ENCODE assay signal across 8 mouse cellular contexts in genomic region chr6:11908170-11908569, GRCm38 (mm10). TPM values are rescaled to one million over a fixed set of nuclear protein-coding genes. Genes with fewer than 3 reads are reported as not detected.
A peak's percentile ranks its signal among the peaks of the same experiment; 100 is the strongest.
DNase-seq lines count a peak whose midpoint lies in the region; ATAC-seq and TF ChIP-seq lines count a peak whose summit lies in the region.

No protein-coding gene starts in this region.

- no peak for ATAC-seq in heart, embryonic 16.5 days (replicated peaks; ENCODE audit: extremely low read depth, insufficient read depth, low FRiP score)
- ATAC-seq in forebrain, embryonic 13.5 days, result 0 out of 2 replicates have a peak, but pooled peaks have one; percentile 5

- 31% methylated on average over 7 of the region's 7 CpGs for WGBS in heart, embryonic 16.5 days
- WGBS in forebrain, embryonic 13.5 days, result 24% methylated on average over 7 of the region's 7 CpGs

- no peaks in the 10 kb centered on the region for H3K9me3 ChIP-seq in heart, embryonic 16.5 days (replicated peaks; ENCODE audit: control insufficient read depth, low read length)
- no peaks in the 10 kb centered on the region for H3K9me3 ChIP-seq in ES-E14 (ENCODE audit: control insufficient read depth, insufficient read depth, low read depth, low read length)
- no peaks in the 10 kb centered on the region for H3K9me3 ChIP-seq in forebrain, embryonic 13.5 days (replicated peaks)

- peak overlapping the region; percentile 97 for H3K9ac ChIP-seq in heart, embryonic 16.5 days (ENCODE audit: low read length)
- H3K9ac ChIP-seq in ES-E14 (ENCODE audit: insufficient read depth, low read depth, low read length, poor library complexity, severe bottlenecking), result peak overlapping the region; percentile 86
- H3K9ac ChIP-seq in forebrain, embryonic 13.5 days, result peak overlapping the region; percentile 84

- peak overlapping the region; percentile 94 for H3K27ac ChIP-seq in heart, embryonic 16.5 days (ENCODE audit: low read length)
- H3K27ac ChIP-seq in ES-E14 (ENCODE audit: insufficient read depth, low read depth, low read length, poor library complexity, severe bottlenecking), result no peak overlapping the region
- no peak overlapping the region for H3K27ac ChIP-seq in forebrain, embryonic 13.5 days

- peaks cover 16% of the 10 kb centered on the region for H3K4me1 ChIP-seq in heart, embryonic 16.5 days (ENCODE audit: control insufficient read depth, insufficient read depth, low read length)
- H3K4me1 ChIP-seq in ES-E14 (ENCODE audit: control insufficient read depth in 2 of 2, insufficient read depth in 2 of 2, low read length in 2 of 2, poor library complexity in 1 of 2), result peaks cover 0 to 2% of the 10 kb centered on the region in 2 experiments; a peak in 1 of 4 replicates
- H3K4me1 ChIP-seq in forebrain, embryonic 13.5 days, result peaks cover 23% of the 10 kb centered on the region

- H3K36me3 ChIP-seq in heart, embryonic 16.5 days (ENCODE audit: control insufficient read depth, insufficient read depth), result peaks cover 7% of the 10 kb centered on the region
- H3K36me3 ChIP-seq in ES-E14 (ENCODE audit: control insufficient read depth, insufficient read depth, low read length, poor library complexity, severe bottlenecking), result peaks cover 5% of the 10 kb centered on the region
- H3K36me3 ChIP-seq in forebrain, embryonic 13.5 days (ENCODE audit: poor library complexity, severe bottlenecking), result peaks cover 16% of the 10 kb centered on the region

- DNase-seq in heart, adult 18-20 months, result no peak
- DNase-seq in ES-E14 (ENCODE audit: low read depth, low spot score), result peak; percentile 7
- DNase-seq in lung, postnatal 36 days, result peak; percentile 12
- no peak for DNase-seq in adrenal gland, adult 2 months
- no peak for DNase-seq in cerebellum, adult 11 months
- no peak for DNase-seq in right cerebral cortex, postnatal 36 days (ENCODE audit: low spot score in 2 of 2)

- H3K27me3 ChIP-seq in heart, embryonic 16.5 days (ENCODE audit: control insufficient read depth, insufficient read depth, low read length), result no peaks in the 10 kb centered on the region
- no peaks in the 10 kb centered on the region for H3K27me3 ChIP-seq in forebrain, embryonic 13.5 days

- H3K4me2 ChIP-seq in heart, embryonic 16.5 days (ENCODE audit: low read depth, low read length), result peak overlapping the region; percentile 73
- peak overlapping the region; percentile 75 for H3K4me2 ChIP-seq in forebrain, embryonic 13.5 days

- in situ Hi-C loops in ES-E14 (cut with MboI; ENCODE audit: low sequenced_read_pairs in 2 of 2, unreplicated experiment in 2 of 2), result no loop called here

- peak overlapping the region; percentile 98 for H3K4me3 ChIP-seq in heart, embryonic 16.5 days (ENCODE audit: low read length)
- peak overlapping the region; percentile 78 to 94 for H3K4me3 ChIP-seq in ES-E14 (ENCODE audit: insufficient read depth in 1 of 2, low read depth in 1 of 2, low read length in 2 of 2, poor library complexity in 1 of 2, severe bottlenecking in 1 of 2)
- H3K4me3 ChIP-seq in forebrain, embryonic 13.5 days, result peak overlapping the region; percentile 80

TF ChIP-seq in ES-E14, 5 proteins besides CTCF, POLR2A, EP300 and RAD21:
- no peak for TF ChIP-seq MAFK (IDR thresholded peaks at IDR 0.05; ENCODE audit: insufficient read depth, low read depth, low read length)

RNA-seq across cellular contexts. Expression of gene Phf14, which starts 0.6 kb away (rescaled TPM):
- polyA plus RNA-seq in heart, embryonic 16.5 days (2015; fragmentation: Nextera tagmentation; extraction: Ambion mirVana), result 37.9 and 39.0 TPM in 2 replicates
- 10 to 100 TPM; 44.7 to 44.9 TPM for total RNA-seq in heart, adult 18-20 months (2021)
- total RNA-seq in ES-E14 (2012; rRNA removed), result 16.1 and 22.6 TPM in 2 replicates
- polyA plus RNA-seq in forebrain, embryonic 13.5 days (2015; fragmentation: Nextera tagmentation; extraction: Ambion mirVana), result 97.6 and 109 TPM in 2 replicates
- 10 to 100 TPM; 23.8 to 41.0 TPM for total RNA-seq in adrenal gland, adult 2 months (2021)
- polyA plus RNA-seq in adrenal gland, adult 2 months (2012; rRNA removed), result 4.4 and 5.1 TPM in 2 replicates

RNA-seq across cellular contexts. Expression of gene Ndufa4, which starts 0.9 kb away (rescaled TPM):
- polyA plus RNA-seq in heart, embryonic 16.5 days (2015; fragmentation: Nextera tagmentation; extraction: Ambion mirVana), result 1,502 and 1,630 TPM in 2 replicates
- 1,000 to 10,000 TPM; 3,114 to 3,265 TPM for total RNA-seq in heart, adult 18-20 months (2021)
- total RNA-seq in ES-E14 (2012; rRNA removed), result 675 and 766 TPM in 2 replicates
- polyA plus RNA-seq in forebrain, embryonic 13.5 days (2015; fragmentation: Nextera tagmentation; extraction: Ambion mirVana), result 827 and 904 TPM in 2 replicates
- total RNA-seq in adrenal gland, adult 2 months (2021), result 1,000 to 10,000 TPM; 1,235 to 1,237 TPM
- 328 and 409 TPM in 2 replicates for polyA plus RNA-seq in adrenal gland, adult 2 months (2012; rRNA removed)

Comparison
In these comparisons a context has a peak if more than half of its experiments do, and no peak if none do; other contexts are left out.
1. DNase-seq: peak in ES-E14 (single experiment) and lung, postnatal 36 days (single experiment); none in heart, adult 18-20 months (0 of 2), adrenal gland, adult 2 months (single experiment), cerebellum, adult 11 months (single experiment) and right cerebral cortex, postnatal 36 days (0 of 2).
2. Peak in every context shown above with its lines, with median percentiles within 50 percentile points of each other: H3K4me3 ChIP-seq and H3K9ac ChIP-seq.